Mouse (Mus musculus) right cerebral cortex, postnatal 10 days (tissue): ENCODE results near the gene Dexi.

Experiments
- DNase-seq, 2 experiments: peaks; one replicate each; pipeline ENCODE4 v3.0.0; 2021; ENCODE audit warnings: low spot score in 2 of 2

The Dexi gene

GRCm38 (mm10) chr16:10499122-10499521, 43.7 kb downstream of the Dexi start:
- no peak for DNase-seq

GRCm38 (mm10) chr16:10498096-10498602, 44.7 kb downstream of the Dexi start:
- no peak for DNase-seq

GRCm38 (mm10) chr16:10495824-10496298, 47.0 kb downstream of the Dexi start:
- no peak for DNase-seq

- DNase-seq, result no peak
These were observed 50.3 kb downstream of the Dexi start for GRCm38 (mm10) chr16:10492587-10492986.

GRCm38 (mm10) chr16:10491716-10492115, 51.1 kb downstream of the Dexi start:
- no peak for DNase-seq

GRCm38 (mm10) chr16:10490503-10491150, 52.2 kb downstream of the Dexi start:
- DNase-seq, result no peak

GRCm38 (mm10) chr16:10489904-10490457, 52.9 kb downstream of the Dexi start:
- DNase-seq, result no peak

- DNase-seq, result no peak
These were observed 53.4 kb downstream of the Dexi start for GRCm38 (mm10) chr16:10489483-10489882.

GRCm38 (mm10) chr16:10488769-10489481, 53.9 kb downstream of the Dexi start:
- no peak for DNase-seq

GRCm38 (mm10) chr16:10487895-10488493, 54.9 kb downstream of the Dexi start:
- no peak for DNase-seq

- DNase-seq, result no peak
These were observed 55.9 kb downstream of the Dexi start for GRCm38 (mm10) chr16:10486993-10487392.

- no peak for DNase-seq
These were observed 60.5 kb downstream of the Dexi start for GRCm38 (mm10) chr16:10482343-10482742.

GRCm38 (mm10) chr16:10479857-10480256, 63.0 kb downstream of the Dexi start, which contains the start of gene Ciita:
Gene Ciita, plus strand, starts transcription at chr16:10480059.
- no peak for DNase-seq

- no peak for DNase-seq
These were observed 66.9 kb downstream of the Dexi start for GRCm38 (mm10) chr16:10475919-10476318.

GRCm38 (mm10) chr16:10474956-10475355, 67.9 kb downstream of the Dexi start:
- no peak for DNase-seq

- no peak for DNase-seq
These were observed 70.9 kb downstream of the Dexi start for GRCm38 (mm10) chr16:10471950-10472349.

- DNase-seq, result peak; percentile 48 to 53
These were observed 74.7 kb downstream of the Dexi start for GRCm38 (mm10) chr16:10468201-10468600.

GRCm38 (mm10) chr16:10467391-10468107, 75.3 kb downstream of the Dexi start:
- DNase-seq, result no peak

GRCm38 (mm10) chr16:10465011-10465681, 77.7 kb downstream of the Dexi start:
- no peak for DNase-seq

GRCm38 (mm10) chr16:10461178-10461577, 81.7 kb downstream of the Dexi start:
- no peak for DNase-seq

GRCm38 (mm10) chr16:10460188-10460587, 82.7 kb downstream of the Dexi start:
- no peak for DNase-seq
